ENCODE assay signal across 10 mouse cellular contexts in genomic region chr12:74848611-74849347, GRCm38 (mm10).
DNase-seq lines count a peak whose midpoint lies in the region.
"Had no signal": no experiment of that assay in that cellular context is flagged by ENCODE, and none has a peak within 500 bp of the region (broad histone marks: within the 10 kb centered on the region; RNA-seq: fewer than 3 reads in every experiment).

No protein-coding gene starts in this region.

- peak; percentile 77 for DNase-seq in heart, adult 11 months
- DNase-seq in heart, postnatal 36 days, result no peak
- peak; percentile 89 to 94 for DNase-seq in frontal cortex, adult 2 months (ENCODE audit: extremely low spot score in 1 of 2, low spot score in 1 of 2)
- peak; percentile 75 to 82 for DNase-seq in layer of hippocampus, postnatal 36 days
- DNase-seq in right cerebral cortex, postnatal 25 days, result peak; percentile 78
- no peak for DNase-seq in heart, postnatal 4 days
- no peak for DNase-seq in spleen, adult 18-20 months
- no peak for DNase-seq in adrenal gland, postnatal 36 days
- DNase-seq: embryo, embryonic 11 days; kidney, adult 8-10 months had no signal

- intact Hi-C loops in heart, postnatal 36 days (cut with DNase I), result no loop called here

Comparison
In these comparisons a context has a peak if more than half of its experiments do, and no peak if none do; other contexts are left out.
1. DNase-seq: peak in heart, adult 11 months (single experiment), frontal cortex, adult 2 months (2 of 2), layer of hippocampus, postnatal 36 days (2 of 2) and right cerebral cortex, postnatal 25 days (single experiment); none in heart, postnatal 36 days (0 of 2), heart, postnatal 4 days (single experiment), spleen, adult 18-20 months (0 of 2) and adrenal gland, postnatal 36 days (0 of 2).